Mouse (Mus musculus): Measurements from ENCODE around the gene Xaf1. TPM values are rescaled to one million over a fixed set of nuclear protein-coding genes. Genes with fewer than 3 reads are reported as not detected.
"Not testable (repeated sequence)": the region's sequence is repeated elsewhere in the genome, so short reads cannot be mapped to it uniquely, and the experiment has no call there.

Gene Xaf1
- total and polyA plus RNA-seq, 3 experiments, result 1.0 to 1.8 TPM; not detected in 1

DNA sequence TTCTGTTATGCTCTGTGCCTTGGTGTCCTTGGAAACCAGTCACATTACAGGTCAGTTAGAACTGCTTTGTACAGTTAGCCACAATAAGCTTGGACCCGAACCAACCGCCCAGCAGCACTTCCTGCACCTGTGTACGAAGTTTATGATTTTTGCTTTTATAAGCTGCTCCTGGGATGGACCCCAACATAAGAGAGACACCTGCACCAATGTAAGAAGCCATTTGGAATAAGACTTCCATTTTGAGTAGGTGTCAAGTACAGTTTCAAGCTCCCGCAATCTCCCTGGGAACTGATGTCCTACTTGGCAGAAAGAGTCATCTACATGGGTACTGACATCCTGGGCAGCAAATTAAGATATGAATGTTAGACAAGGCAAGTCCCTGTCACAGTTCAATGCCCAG lies 38.3 kb downstream of the Xaf1 start:
- no peak for DNase-seq (ENCODE audit: low read depth, low spot score)
- TF ChIP-seq ZC3H11A (IDR thresholded peaks at IDR 0.05; ENCODE audit: low read depth, low read length) (no peak), MAZ (IDR thresholded peaks at IDR 0.05; ENCODE audit: low read depth, low read length) (no peak), BHLHE40 (IDR thresholded peaks at IDR 0.05; ENCODE audit: borderline replicate concordance, low read depth, low read length) (no peak), ELF1 (IDR thresholded peaks at IDR 0.05; ENCODE audit: low read depth, low read length) (no peak), GATA1 (IDR thresholded peaks at IDR 0.05; ENCODE audit: low read depth, low read length) (no peak), USF2 (IDR thresholded peaks at IDR 0.05; ENCODE audit: borderline replicate concordance in 1 of 2, insufficient read depth in 1 of 2, low read depth in 1 of 2, low read length in 2 of 2) (no peak), ZMIZ1 (IDR thresholded peaks at IDR 0.05; ENCODE audit: low read depth, low read length) (no peak), E2F4 (IDR thresholded peaks at IDR 0.05; ENCODE audit: borderline replicate concordance, low read depth, low read length) (no peak), POLR2A (IDR thresholded peaks at IDR 0.05; ENCODE audit: control insufficient read depth in 1 of 2, insufficient read depth in 1 of 2, low read depth in 1 of 2, low read length in 2 of 2, poor library complexity in 1 of 2) (no peak), TCF12 (IDR thresholded peaks at IDR 0.05; ENCODE audit: low read depth, low read length) (no peak), JUND (IDR thresholded peaks at IDR 0.05; ENCODE audit: low read depth, low read length) (no peak), MYB (IDR thresholded peaks at IDR 0.05; ENCODE audit: low read depth, low read length) (no peak), CHD1 (IDR thresholded peaks at IDR 0.05; ENCODE audit: low read depth, low read length) (no peak), CTCF (IDR thresholded peaks at IDR 0.05 in 2 of 3, conservative IDR thresholded peaks at IDR 0.05 in 1 of 3; ENCODE audit: control insufficient read depth in 1 of 3, insufficient read depth in 1 of 3, low read depth in 2 of 3, low read length in 3 of 3, poor library complexity in 1 of 3, severe bottlenecking in 1 of 3) (no peak), RAD21 (IDR thresholded peaks at IDR 0.05; ENCODE audit: low read depth, low read length) (no peak)
- no peak overlapping the region for H3K9ac ChIP-seq (ENCODE audit: control insufficient read depth, low read depth, low read length, poor library complexity, severe bottlenecking)
- peaks cover 9 to 11% of the 10 kb centered on the region in 2 experiments for H3K27me3 ChIP-seq (ENCODE audit: control insufficient read depth in 1 of 2, insufficient read depth in 2 of 2, low read length in 2 of 2)
- no peaks in the 10 kb centered on the region for H3K79me2 ChIP-seq (ENCODE audit: control insufficient read depth, insufficient read depth, low read length, poor library complexity)
- no peak overlapping the region for H3K4me3 ChIP-seq (ENCODE audit: control insufficient read depth in 1 of 2, insufficient read depth in 1 of 2, low read depth in 2 of 2, low read length in 2 of 2)
- H3K4me1 ChIP-seq (ENCODE audit: control insufficient read depth in 1 of 2, insufficient read depth in 2 of 2, low read length in 2 of 2), result no peaks in the 10 kb centered on the region
- H3K27ac ChIP-seq (ENCODE audit: control insufficient read depth, low read depth, low read length), result no peak overlapping the region
- H3K9me3 ChIP-seq (replicated peaks; ENCODE audit: insufficient read depth, low read length), result no peaks in the 10 kb centered on the region
- H3K36me3 ChIP-seq (ENCODE audit: control insufficient read depth in 1 of 2, insufficient read depth in 2 of 2, low read length in 2 of 2), result no peaks in the 10 kb centered on the region

DNA sequence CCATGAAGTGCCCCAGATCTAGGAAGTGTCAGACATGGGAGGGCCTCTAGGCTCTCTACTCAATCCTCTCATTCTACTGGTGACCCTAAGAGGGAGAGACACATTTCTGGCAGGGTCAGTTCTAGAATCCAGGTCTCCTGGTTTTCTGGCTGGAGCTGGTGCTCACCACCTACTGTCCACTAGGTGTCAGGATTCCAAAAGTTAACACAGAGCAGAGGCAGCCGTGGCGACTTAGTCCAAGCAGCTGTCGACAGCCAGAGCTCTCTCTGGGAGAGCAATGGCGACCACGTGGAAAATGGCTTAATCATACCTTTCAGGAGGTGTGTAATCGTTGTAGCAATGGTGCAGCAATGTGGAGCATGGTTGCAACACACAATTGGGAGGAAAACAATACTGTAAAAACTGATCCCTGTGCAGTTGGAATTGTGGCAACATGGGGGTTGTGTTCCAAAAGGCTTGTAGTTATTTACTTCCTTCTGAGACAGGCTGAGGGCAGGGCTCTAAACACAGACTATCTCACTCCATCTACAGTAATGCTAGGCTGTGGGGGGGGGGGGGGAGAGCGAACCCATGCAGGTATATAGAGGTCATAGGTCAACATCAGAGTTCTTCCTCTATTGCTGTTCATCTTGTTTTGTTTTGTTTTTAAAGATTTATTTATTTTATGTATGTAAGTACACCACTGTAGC lies 41.3 kb downstream of the Xaf1 start:
- no peaks in the 10 kb centered on the region for H3K4me1 ChIP-seq (ENCODE audit: control insufficient read depth in 1 of 2, insufficient read depth in 2 of 2, low read length in 2 of 2)
- no peaks in the 10 kb centered on the region for H3K9me3 ChIP-seq (replicated peaks; ENCODE audit: insufficient read depth, low read length)
- no peak for DNase-seq (ENCODE audit: low read depth, low spot score)
- no peak overlapping the region for H3K9ac ChIP-seq (ENCODE audit: control insufficient read depth, low read depth, low read length, poor library complexity, severe bottlenecking)
- H3K79me2 ChIP-seq (ENCODE audit: control insufficient read depth, insufficient read depth, low read length, poor library complexity), result no peaks in the 10 kb centered on the region
- H3K27ac ChIP-seq (ENCODE audit: control insufficient read depth, low read depth, low read length), result no peak overlapping the region
- no peak overlapping the region for H3K4me3 ChIP-seq (ENCODE audit: control insufficient read depth in 1 of 2, insufficient read depth in 1 of 2, low read depth in 2 of 2, low read length in 2 of 2)
- no peak for TF ChIP-seq BHLHE40 (IDR thresholded peaks at IDR 0.05; ENCODE audit: borderline replicate concordance, low read depth, low read length)
- TF ChIP-seq RAD21 (IDR thresholded peaks at IDR 0.05; ENCODE audit: low read depth, low read length), result no peak
- TF ChIP-seq MAX (IDR thresholded peaks at IDR 0.05; ENCODE audit: low read length), result no peak
- no peak for TF ChIP-seq MYB (IDR thresholded peaks at IDR 0.05; ENCODE audit: low read depth, low read length)
- TF ChIP-seq JUND (IDR thresholded peaks at IDR 0.05; ENCODE audit: low read depth, low read length), result no peak
- TF ChIP-seq TBP (IDR thresholded peaks at IDR 0.05; ENCODE audit: low read depth, low read length), result no peak
- TF ChIP-seq CHD1 (IDR thresholded peaks at IDR 0.05; ENCODE audit: low read depth, low read length), result no peak
- TF ChIP-seq USF1 (IDR thresholded peaks at IDR 0.05; ENCODE audit: low read depth, low read length), result no peak
- TF ChIP-seq HCFC1 (IDR thresholded peaks at IDR 0.05; ENCODE audit: low read depth, low read length), result no peak
- TF ChIP-seq NELFE (IDR thresholded peaks at IDR 0.05; ENCODE audit: low read depth, low read length), result no peak
- H3K27me3 ChIP-seq (ENCODE audit: control insufficient read depth in 1 of 2, insufficient read depth in 2 of 2, low read length in 2 of 2), result peaks cover 5 to 7% of the 10 kb centered on the region in 2 experiments
- H3K36me3 ChIP-seq (ENCODE audit: control insufficient read depth in 1 of 2, insufficient read depth in 2 of 2, low read length in 2 of 2), result no peaks in the 10 kb centered on the region

DNA sequence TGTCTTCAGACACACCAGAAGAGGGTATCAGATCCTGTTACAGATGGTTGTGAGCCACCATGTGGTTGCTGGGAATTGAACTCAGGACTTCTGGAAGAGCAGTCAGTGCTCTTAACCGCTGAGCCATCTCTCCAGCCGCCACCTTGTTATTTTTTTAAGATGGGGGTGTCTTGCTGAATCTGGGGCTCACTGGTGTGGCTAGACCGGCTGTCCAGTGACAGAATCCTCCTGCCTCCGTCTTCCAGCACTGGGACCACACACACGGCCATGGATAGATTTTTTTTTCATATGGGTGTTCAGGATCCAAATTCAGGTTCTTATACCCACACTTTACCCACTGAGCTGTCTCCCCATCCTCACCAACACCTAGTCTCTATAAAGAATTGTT lies 41.8 kb downstream of the Xaf1 start:
- H3K4me3 ChIP-seq (ENCODE audit: control insufficient read depth in 1 of 2, insufficient read depth in 1 of 2, low read depth in 2 of 2, low read length in 2 of 2); H3K4me1 ChIP-seq (ENCODE audit: control insufficient read depth in 1 of 2, insufficient read depth in 2 of 2, low read length in 2 of 2); H3K36me3 ChIP-seq (ENCODE audit: control insufficient read depth in 1 of 2, insufficient read depth in 2 of 2, low read length in 2 of 2); H3K27ac ChIP-seq (ENCODE audit: control insufficient read depth, low read depth, low read length); DNase-seq (ENCODE audit: low read depth, low spot score); H3K79me2 ChIP-seq (ENCODE audit: control insufficient read depth, insufficient read depth, low read length, poor library complexity); H3K9ac ChIP-seq (ENCODE audit: control insufficient read depth, low read depth, low read length, poor library complexity, severe bottlenecking); H3K27me3 ChIP-seq (ENCODE audit: control insufficient read depth in 1 of 2, insufficient read depth in 2 of 2, low read length in 2 of 2); H3K9me3 ChIP-seq (replicated peaks; ENCODE audit: insufficient read depth, low read length): not testable (repeated sequence)

Measured in MEL (cell line).